Mouse (Mus musculus) embryonic facial prominence, embryonic 14.5 days (tissue): ENCODE measurements around the gene Mog. TPM values are rescaled to one million over a fixed set of nuclear protein-coding genes. Genes with fewer than 3 reads are reported as not detected.

Experiments
- ATAC-seq: fragments of 200-750 bp; cut with Nextera tagmentation; 2 replicates; pipeline ENCODE4 v1.8.0; 2017; ENCODE audit warnings: low read depth, moderate number of reproducible peaks, moderate TSS enrichment
- DNase-seq: peaks from one replicate; pipeline ENCODE4 v3.0.0-alpha.2; 2015; ENCODE audit warnings: low spot score
- H3K27ac ChIP-seq: fragments of 300-500 bp; sonication (generic); replicated peaks from 2 replicates; pipeline ENCODE4 v1.5.1; 2014; ENCODE audit warnings: low read depth, mild to moderate bottlenecking, low read length, moderate library complexity
- H3K27me3 ChIP-seq: fragments of 300-500 bp; sonication (generic); replicated peaks from 2 replicates; pipeline ENCODE4 v1.6.1; 2014; ENCODE audit warnings: low read length; ENCODE audit not compliant: control insufficient read depth, insufficient read depth
- H3K36me3 ChIP-seq: fragments of 300-500 bp; sonication (generic); 2 replicates; pipeline ENCODE4 v1.6.1; 2014; ENCODE audit warnings: low read length, mixed read lengths; ENCODE audit not compliant: control insufficient read depth, insufficient read depth
- H3K4me1 ChIP-seq: fragments of 300-500 bp; sonication (generic); 2 replicates; pipeline ENCODE4 v1.6.1; 2014; ENCODE audit warnings: antibody characterized with exemption, low read length; ENCODE audit not compliant: control insufficient read depth, insufficient read depth
- H3K4me2 ChIP-seq: fragments of 300-500 bp; sonication (generic); 2 replicates; pipeline ENCODE4 v1.6.1; 2014; ENCODE audit warnings: low read depth, mild to moderate bottlenecking, low read length, moderate library complexity, mixed read lengths
- H3K4me3 ChIP-seq: fragments of 300-500 bp; sonication (generic); 2 replicates; pipeline ENCODE4 v1.5.1; 2014; ENCODE audit warnings: low read depth, mild to moderate bottlenecking, low read length
- H3K9ac ChIP-seq: fragments of 300-500 bp; sonication (generic); 2 replicates; pipeline ENCODE4 v1.6.1; 2014; ENCODE audit warnings: low read depth, mild to moderate bottlenecking, low read length, moderate library complexity, mixed read lengths
- H3K9me3 ChIP-seq: fragments of 300-500 bp; sonication (generic); 2 replicates; pipeline ENCODE4 v1.6.1; 2016; ENCODE audit warnings: low read length; ENCODE audit not compliant: control insufficient read depth
- WGBS: fragments of 180-500 bp; shearing (Covaris S2); extraction: QIAGEN DNeasy Blood & Tissue Kit; methylation state at CpG from one replicate; pipeline ENCODE4 v1.1.7; 2014; 5-methylcytosine and 5-hydroxymethylcytosine counted together
- polyA plus RNA-seq: library from polyadenylated mRNA; unstranded; fragments of >200 nt; fragmentation: Nextera tagmentation; extraction: Ambion mirVana; gene quantifications from 2 replicates; pipeline ENCODE4 v1.2.1, GENCODE M21; 2014

The Mog gene
- polyA plus RNA-seq, 1 experiment from 2014 or later: 0.22 TPM

- 31% methylated on average over 3 of the region's 3 CpGs for WGBS
- ATAC-seq: no peak
- Histone ChIP-seq H3K4me2 (peak overlapping the region; percentile 88), H3K9me3 (no peaks in the 10 kb centered on the region), H3K9ac (peak overlapping the region; percentile 8; the same call in 1 of the 2 replicates), H3K4me3 (0 out of 2 replicates have a peak overlapping the region, but pooled peaks have one; percentile 72), H3K27ac (no peak overlapping the region), H3K36me3 (no peaks in the 10 kb centered on the region), H3K4me1 (peaks cover 21% of the 10 kb centered on the region), H3K27me3 (no peaks in the 10 kb centered on the region; the same call in 1 of the 2 replicates)
- peak; percentile 74 for DNase-seq
These were observed 24.8 kb upstream of the Mog start for GRCm38 (mm10) chr17:37047981-37048380.

- H3K9me3 ChIP-seq: no peaks in the 10 kb centered on the region
- no peaks in the 10 kb centered on the region for H3K36me3 ChIP-seq
- peak overlapping the region; percentile 72 for H3K4me3 ChIP-seq
- peaks cover 21% of the 10 kb centered on the region for H3K4me1 ChIP-seq
- no peak for ATAC-seq
- H3K27me3 ChIP-seq: no peaks in the 10 kb centered on the region; the same call in 1 of the 2 replicates
- DNase-seq: no peak
- WGBS: 18% methylated on average over 19 of the region's 19 CpGs
- no peak overlapping the region for H3K27ac ChIP-seq
- H3K4me2 ChIP-seq: peak overlapping the region; percentile 88
- peak overlapping the region; percentile 90 for H3K9ac ChIP-seq
These were observed 24.3 kb upstream of the Mog start for GRCm38 (mm10) chr17:37047332-37047976.

- Histone ChIP-seq H3K27me3 (no peaks in the 10 kb centered on the region; the same call in 1 of the 2 replicates), H3K9ac (peak overlapping the region; percentile 90), H3K9me3 (no peaks in the 10 kb centered on the region), H3K27ac (peak overlapping the region; percentile 86), H3K4me1 (peaks cover 21% of the 10 kb centered on the region), H3K4me2 (peak overlapping the region; percentile 88), H3K36me3 (no peaks in the 10 kb centered on the region), H3K4me3 (peak overlapping the region; percentile 72)
- 2% methylated on average over 16 of the region's 58 CpGs for WGBS
- ATAC-seq (peak; percentile 78), DNase-seq (peak; percentile 82)
These were observed 23.3 kb upstream of the Mog start for GRCm38 (mm10) chr17:37046312-37047112.

- H3K9ac ChIP-seq: peak within 1 kb of the TSS; percentile 90
- H3K4me1 ChIP-seq: peaks cover 21% of the 10 kb centered on the region
- ATAC-seq: peak; percentile 87
- no peaks in the 10 kb centered on the region; the same call in 1 of the 2 replicates for H3K27me3 ChIP-seq
- under 1% methylated on average over 36 of the region's 55 CpGs for WGBS
- no peaks in the 10 kb centered on the region for H3K9me3 ChIP-seq
- H3K27ac ChIP-seq: peak within 1 kb of the TSS; percentile 86
- no peaks in the 10 kb centered on the region for H3K36me3 ChIP-seq
- peak; percentile 94 for DNase-seq
- H3K4me2 ChIP-seq: peak within 1 kb of the TSS; percentile 88
- H3K4me3 ChIP-seq: peak within 1 kb of the TSS; percentile 72
These were observed 22.6 kb upstream of the Mog start, which contains the start of gene Gabbr1 for GRCm38 (mm10) chr17:37045611-37046311. Gene Gabbr1 (plus strand): TSS chr17:37045966.

GRCm38 (mm10) chr17:37044651-37045244 lies 21.6 kb upstream of the Mog start:
- H3K4me1 ChIP-seq: peaks cover 18% of the 10 kb centered on the region
- ATAC-seq: no peak
- H3K27me3 ChIP-seq: no peaks in the 10 kb centered on the region; the same call in 1 of the 2 replicates
- WGBS: 60% methylated on average over 7 of the region's 7 CpGs
- H3K9me3 ChIP-seq: no peaks in the 10 kb centered on the region
- peak overlapping the region; percentile 90; the same call in 1 of the 2 replicates for H3K9ac ChIP-seq
- H3K4me3 ChIP-seq: peak overlapping the region; percentile 72
- DNase-seq: no peak
- H3K27ac ChIP-seq: no peak overlapping the region
- peak overlapping the region; percentile 88 for H3K4me2 ChIP-seq
- H3K36me3 ChIP-seq: no peaks in the 10 kb centered on the region

- Histone ChIP-seq H3K27ac (no peak overlapping the region), H3K27me3 (no peaks in the 10 kb centered on the region), H3K9me3 (no peaks in the 10 kb centered on the region), H3K9ac (no peak overlapping the region), H3K4me2 (no peak overlapping the region), H3K36me3 (no peaks in the 10 kb centered on the region), H3K4me1 (no peaks in the 10 kb centered on the region), H3K4me3 (no peak overlapping the region)
- 61% methylated on average over 2 of the region's 2 CpGs for WGBS
- DNase-seq: peak; percentile 32
- 0 out of 2 replicates have a peak, but pooled peaks have one; percentile 44 for ATAC-seq
These were observed 16.1 kb upstream of the Mog start for GRCm38 (mm10) chr17:37039127-37039894.

- H3K36me3 ChIP-seq: no peaks in the 10 kb centered on the region
- H3K4me1 ChIP-seq: 0 out of 2 replicates have a peak, but pooled peaks cover 3% of the 10 kb centered on the region
- DNase-seq (no peak), ATAC-seq (peak; percentile 7; the same call in 1 of the 2 replicates)
- no peaks in the 10 kb centered on the region for H3K27me3 ChIP-seq
- H3K9me3 ChIP-seq: no peaks in the 10 kb centered on the region
- peak overlapping the region; percentile 42 for H3K4me3 ChIP-seq
- H3K9ac ChIP-seq: peak overlapping the region; percentile 53; the same call in 1 of the 2 replicates
- 67% methylated on average over 8 of the region's 8 CpGs for WGBS
- H3K27ac ChIP-seq: peak overlapping the region; percentile 98
- H3K4me2 ChIP-seq: peak overlapping the region; percentile 60
These were observed 6.0 kb upstream of the Mog start for GRCm38 (mm10) chr17:37029162-37029561.
